Mouse (Mus musculus): Measurements from ENCODE around the gene Bhlha9.

DNA sequence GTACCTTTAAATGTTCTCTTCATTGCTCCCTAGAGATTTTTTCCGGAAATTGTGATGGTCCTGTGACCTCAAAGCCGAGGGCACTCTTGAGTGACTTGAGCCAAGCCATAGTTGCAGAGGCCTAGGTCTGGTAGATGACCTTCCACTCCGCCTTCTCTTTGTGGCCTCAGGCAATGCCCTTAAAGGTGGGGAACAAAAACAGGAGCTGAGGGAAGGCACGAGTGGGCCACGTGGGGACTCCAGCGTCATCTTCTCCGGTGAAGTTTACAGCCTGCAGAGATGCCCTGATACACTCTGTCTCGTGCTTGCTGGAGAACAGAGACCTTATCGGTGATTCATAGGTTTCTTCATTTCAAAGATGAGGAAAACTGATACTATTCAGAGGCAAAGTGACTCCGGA lies 48.2 kb upstream of the Bhlha9 start:
- no peak for TF ChIP-seq SMC3 (IDR thresholded peaks at IDR 0.05; ENCODE audit: low read depth, low read length)
- no peak for TF ChIP-seq CTCF (IDR thresholded peaks at IDR 0.05 in 2 of 3, conservative IDR thresholded peaks at IDR 0.05 in 1 of 3; ENCODE audit: control insufficient read depth in 1 of 3, insufficient read depth in 1 of 3, low read depth in 2 of 3, low read length in 3 of 3, poor library complexity in 1 of 3, severe bottlenecking in 1 of 3)
- TF ChIP-seq ZC3H11A (IDR thresholded peaks at IDR 0.05; ENCODE audit: low read depth, low read length), result no peak
- no peak for TF ChIP-seq BHLHE40 (IDR thresholded peaks at IDR 0.05; ENCODE audit: borderline replicate concordance, low read depth, low read length)
- TF ChIP-seq POLR2A (IDR thresholded peaks at IDR 0.05; ENCODE audit: control insufficient read depth in 1 of 2, insufficient read depth in 1 of 2, low read depth in 1 of 2, low read length in 2 of 2, poor library complexity in 1 of 2), result no peak
- TF ChIP-seq EP300 (IDR thresholded peaks at IDR 0.05; ENCODE audit: low read depth in 1 of 2, low read length in 2 of 2), result no peak
- TF ChIP-seq GATA1 (IDR thresholded peaks at IDR 0.05; ENCODE audit: low read depth, low read length), result no peak
- TF ChIP-seq USF1 (IDR thresholded peaks at IDR 0.05; ENCODE audit: low read depth, low read length), result no peak
- TF ChIP-seq ZKSCAN1 (IDR thresholded peaks at IDR 0.05; ENCODE audit: low read depth, low read length), result no peak

Data from MEL (cell line).